Mouse (Mus musculus) gastrocnemius, adult 8-10 months (tissue): ENCODE measurements around the gene Efcab5. TPM values are rescaled to one million over a fixed set of nuclear protein-coding genes. Genes with fewer than 3 reads are reported as not detected.
"Not testable (repeated sequence)": the region's sequence is repeated elsewhere in the genome, so short reads cannot be mapped to it uniquely, and the experiment has no call there.

ENCODE experiments used
- DNase-seq, 2 experiments: peaks; one replicate each; pipeline ENCODE4 v3.0.0; 2022; ENCODE audit warnings: low spot score in 2 of 2
- total RNA-seq, 4 experiments: library from RNA; stranded (reverse); gene quantifications; 2 replicates each; pipeline ENCODE4 v1.2.4; 2022

The Efcab5 gene
- total RNA-seq, 4 experiments from 2014 or later, result 0.15 to 0.27 (median 0.20) TPM

- no peak for DNase-seq
Measured at GRCm38 (mm10) chr11:77179771-77180170, 9.0 kb downstream of the Efcab5 start.

- no peak for DNase-seq
Measured at GRCm38 (mm10) chr11:77174531-77174930, 14.2 kb downstream of the Efcab5 start.

GRCm38 (mm10) chr11:77173731-77174130 is 15.0 kb downstream of the Efcab5 start:
- no peak for DNase-seq

GRCm38 (mm10) chr11:77160744-77161143 is 28.0 kb downstream of the Efcab5 start:
- DNase-seq, result no peak

GRCm38 (mm10) chr11:77160341-77160740 is 28.4 kb downstream of the Efcab5 start:
- no peak for DNase-seq

GRCm38 (mm10) chr11:77154214-77154613 is 34.6 kb downstream of the Efcab5 start:
- DNase-seq, result no peak

GRCm38 (mm10) chr11:77150806-77151205 is 38.0 kb downstream of the Efcab5 start:
- DNase-seq, result no peak

- not testable (repeated sequence) for DNase-seq
Measured at GRCm38 (mm10) chr11:77149783-77150630, 38.8 kb downstream of the Efcab5 start.

- DNase-seq, result no peak
Measured at GRCm38 (mm10) chr11:77148774-77149173, 40.0 kb downstream of the Efcab5 start.

- DNase-seq, result no peak
Measured at GRCm38 (mm10) chr11:77147753-77148152, 41.0 kb downstream of the Efcab5 start.

- DNase-seq, result no peak
Measured at GRCm38 (mm10) chr11:77145423-77145822, 43.3 kb downstream of the Efcab5 start.

- DNase-seq, result no peak
Measured at GRCm38 (mm10) chr11:77141938-77142337, 46.8 kb downstream of the Efcab5 start.

- no peak for DNase-seq
Measured at GRCm38 (mm10) chr11:77139976-77140375, 48.8 kb downstream of the Efcab5 start.

- DNase-seq, result no peak
Measured at GRCm38 (mm10) chr11:77133450-77133849, 55.3 kb downstream of the Efcab5 start.

- DNase-seq, result no peak
Measured at GRCm38 (mm10) chr11:77132580-77132979, 56.2 kb downstream of the Efcab5 start.

GRCm38 (mm10) chr11:77128562-77128961 is 60.2 kb downstream of the Efcab5 start:
- DNase-seq, result no peak

- no peak for DNase-seq
Measured at GRCm38 (mm10) chr11:77111141-77111540, 77.6 kb downstream of the Efcab5 start.

GRCm38 (mm10) chr11:77108442-77108841 is 80.3 kb downstream of the Efcab5 start:
- no peak for DNase-seq

GRCm38 (mm10) chr11:77107872-77108271 is 80.9 kb downstream of the Efcab5 start:
- DNase-seq, result not testable (repeated sequence)

GRCm38 (mm10) chr11:77106961-77107360 is 81.8 kb downstream of the Efcab5 start:
- DNase-seq, result no peak

GRCm38 (mm10) chr11:77100137-77100937 is 88.4 kb downstream of the Efcab5 start:
- peak; percentile 47 to 57 for DNase-seq

- no peak for DNase-seq
Measured at GRCm38 (mm10) chr11:77098332-77098972, 90.3 kb downstream of the Efcab5 start.
